Mouse (Mus musculus): ENCODE results near the gene P2rx7. TPM values are rescaled to one million over a fixed set of nuclear protein-coding genes. Genes with fewer than 3 reads are reported as not detected.

P2rx7 gene
- polyA plus RNA-seq, 1 experiment: 5.3 TPM

GRCm38 (mm10) chr5:122726068-122726467 is 82.4 kb downstream of the P2rx7 start:
- TF ChIP-seq CTCF (conservative IDR thresholded peaks at IDR 0.05; ENCODE audit: insufficient read depth, insufficient read length, low read depth, low read length) (peak; percentile 45), POLR2A (IDR thresholded peaks at IDR 0.05; ENCODE audit: low read depth, low read length) (no peak)
- Histone ChIP-seq H3K4me1 (ENCODE audit: control insufficient read depth, insufficient read depth, low read length) (no peaks in the 10 kb centered on the region), H3K27me3 (replicated peaks; ENCODE audit: control insufficient read depth, insufficient read depth, low read length) (no peaks in the 10 kb centered on the region), H3K27ac (ENCODE audit: insufficient read depth, low read depth, low read length) (no peak overlapping the region), H3K36me3 (ENCODE audit: control insufficient read depth, insufficient read depth, low read length) (no peaks in the 10 kb centered on the region; the same call in 1 of the 2 replicates), H3K4me3 (ENCODE audit: insufficient read depth, low read depth, low read length) (no peak overlapping the region)
- WGBS: 18% methylated on average over 7 of the region's 7 CpGs
- peak; percentile 76 for DNase-seq

- H3K4me1 ChIP-seq (ENCODE audit: control insufficient read depth, insufficient read depth, low read length): no peaks in the 10 kb centered on the region
- no peak overlapping the region for H3K4me3 ChIP-seq (ENCODE audit: insufficient read depth, low read depth, low read length)
- no peaks in the 10 kb centered on the region; the same call in 1 of the 2 replicates for H3K36me3 ChIP-seq (ENCODE audit: control insufficient read depth, insufficient read depth, low read length)
- TF ChIP-seq POLR2A (IDR thresholded peaks at IDR 0.05; ENCODE audit: low read depth, low read length): no peak
- no peak for TF ChIP-seq CTCF (conservative IDR thresholded peaks at IDR 0.05; ENCODE audit: insufficient read depth, insufficient read length, low read depth, low read length)
- H3K27ac ChIP-seq (ENCODE audit: insufficient read depth, low read depth, low read length): no peak overlapping the region
- DNase-seq: no peak
- 72% methylated on average over 5 of the region's 5 CpGs for WGBS
- H3K27me3 ChIP-seq (replicated peaks; ENCODE audit: control insufficient read depth, insufficient read depth, low read length): no peaks in the 10 kb centered on the region
Observed at GRCm38 (mm10) chr5:122726595-122726994, 82.9 kb downstream of the P2rx7 start.

GRCm38 (mm10) chr5:122727096-122727495 is 83.4 kb downstream of the P2rx7 start:
- no peak overlapping the region for H3K27ac ChIP-seq (ENCODE audit: insufficient read depth, low read depth, low read length)
- H3K27me3 ChIP-seq (replicated peaks; ENCODE audit: control insufficient read depth, insufficient read depth, low read length): no peaks in the 10 kb centered on the region
- no peak for DNase-seq
- no peak for TF ChIP-seq CTCF (conservative IDR thresholded peaks at IDR 0.05; ENCODE audit: insufficient read depth, insufficient read length, low read depth, low read length)
- no peak for TF ChIP-seq POLR2A (IDR thresholded peaks at IDR 0.05; ENCODE audit: low read depth, low read length)
- H3K4me1 ChIP-seq (ENCODE audit: control insufficient read depth, insufficient read depth, low read length): no peaks in the 10 kb centered on the region
- WGBS: 95% methylated on average over 7 of the region's 7 CpGs
- H3K36me3 ChIP-seq (ENCODE audit: control insufficient read depth, insufficient read depth, low read length): no peaks in the 10 kb centered on the region; the same call in 1 of the 2 replicates
- no peak overlapping the region for H3K4me3 ChIP-seq (ENCODE audit: insufficient read depth, low read depth, low read length)

GRCm38 (mm10) chr5:122730776-122731175 is 87.1 kb downstream of the P2rx7 start:
- no peaks in the 10 kb centered on the region for H3K27me3 ChIP-seq (replicated peaks; ENCODE audit: control insufficient read depth, insufficient read depth, low read length)
- no peak overlapping the region for H3K27ac ChIP-seq (ENCODE audit: insufficient read depth, low read depth, low read length)
- DNase-seq: peak; percentile 66
- no peak overlapping the region for H3K4me3 ChIP-seq (ENCODE audit: insufficient read depth, low read depth, low read length)
- TF ChIP-seq POLR2A (IDR thresholded peaks at IDR 0.05; ENCODE audit: low read depth, low read length) (no peak), CTCF (conservative IDR thresholded peaks at IDR 0.05; ENCODE audit: insufficient read depth, insufficient read length, low read depth, low read length) (no peak)
- no peaks in the 10 kb centered on the region for H3K4me1 ChIP-seq (ENCODE audit: control insufficient read depth, insufficient read depth, low read length)
- no peaks in the 10 kb centered on the region; the same call in 1 of the 2 replicates for H3K36me3 ChIP-seq (ENCODE audit: control insufficient read depth, insufficient read depth, low read length)
- WGBS: 67% methylated on average over 10 of the region's 10 CpGs

GRCm38 (mm10) chr5:122731321-122731720 is 87.6 kb downstream of the P2rx7 start:
- no peak overlapping the region for H3K27ac ChIP-seq (ENCODE audit: insufficient read depth, low read depth, low read length)
- DNase-seq: peak; percentile 70

GRCm38 (mm10) chr5:122731991-122732673 is 88.4 kb downstream of the P2rx7 start:
- no peak for TF ChIP-seq CTCF (conservative IDR thresholded peaks at IDR 0.05; ENCODE audit: insufficient read depth, insufficient read length, low read depth, low read length)
- no peak for TF ChIP-seq POLR2A (IDR thresholded peaks at IDR 0.05; ENCODE audit: low read depth, low read length)
- 46% methylated on average over 15 of the region's 15 CpGs for WGBS
- Histone ChIP-seq H3K36me3 (ENCODE audit: control insufficient read depth, insufficient read depth, low read length) (no peaks in the 10 kb centered on the region; the same call in 1 of the 2 replicates), H3K27me3 (replicated peaks; ENCODE audit: control insufficient read depth, insufficient read depth, low read length) (no peaks in the 10 kb centered on the region), H3K4me1 (ENCODE audit: control insufficient read depth, insufficient read depth, low read length) (no peaks in the 10 kb centered on the region), H3K27ac (ENCODE audit: insufficient read depth, low read depth, low read length) (peak overlapping the region; percentile 54; the same call in 1 of the 2 replicates), H3K4me3 (ENCODE audit: insufficient read depth, low read depth, low read length) (peak overlapping the region; percentile 25; the same call in 1 of the 2 replicates)
- peak; percentile 45 for DNase-seq

More at GRCm38 (mm10) chr5:122731321-122731720, 87.6 kb downstream of the P2rx7 start:
- Histone ChIP-seq H3K4me3 (ENCODE audit: insufficient read depth, low read depth, low read length) (no peak overlapping the region), H3K27me3 (replicated peaks; ENCODE audit: control insufficient read depth, insufficient read depth, low read length) (no peaks in the 10 kb centered on the region), H3K36me3 (ENCODE audit: control insufficient read depth, insufficient read depth, low read length) (no peaks in the 10 kb centered on the region; the same call in 1 of the 2 replicates), H3K4me1 (ENCODE audit: control insufficient read depth, insufficient read depth, low read length) (no peaks in the 10 kb centered on the region)
- WGBS: 74% methylated on average over 8 of the region's 8 CpGs
- TF ChIP-seq POLR2A (IDR thresholded peaks at IDR 0.05; ENCODE audit: low read depth, low read length) (no peak), CTCF (conservative IDR thresholded peaks at IDR 0.05; ENCODE audit: insufficient read depth, insufficient read length, low read depth, low read length) (peak; percentile 89)

- Histone ChIP-seq H3K4me3 (ENCODE audit: insufficient read depth, low read depth, low read length) (no peak overlapping the region), H3K27ac (ENCODE audit: insufficient read depth, low read depth, low read length) (no peak overlapping the region), H3K4me1 (ENCODE audit: control insufficient read depth, insufficient read depth, low read length) (no peaks in the 10 kb centered on the region), H3K36me3 (ENCODE audit: control insufficient read depth, insufficient read depth, low read length) (no peaks in the 10 kb centered on the region), H3K27me3 (replicated peaks; ENCODE audit: control insufficient read depth, insufficient read depth, low read length) (no peaks in the 10 kb centered on the region)
- no peak for TF ChIP-seq CTCF (conservative IDR thresholded peaks at IDR 0.05; ENCODE audit: insufficient read depth, insufficient read length, low read depth, low read length)
- no peak for TF ChIP-seq POLR2A (IDR thresholded peaks at IDR 0.05; ENCODE audit: low read depth, low read length)
- no peak for DNase-seq
- 49% methylated on average over 17 of the region's 17 CpGs for WGBS
Observed at GRCm38 (mm10) chr5:122733881-122734280, 90.2 kb downstream of the P2rx7 start.
